Mouse (Mus musculus) kidney, adult 8-10 months (tissue): Measurements from ENCODE around the gene Apoc4.

ENCODE experiments used
- DNase-seq, 2 experiments: peaks; one replicate each; pipeline ENCODE4 v3.0.0; 2022

Apoc4 gene

DNA sequence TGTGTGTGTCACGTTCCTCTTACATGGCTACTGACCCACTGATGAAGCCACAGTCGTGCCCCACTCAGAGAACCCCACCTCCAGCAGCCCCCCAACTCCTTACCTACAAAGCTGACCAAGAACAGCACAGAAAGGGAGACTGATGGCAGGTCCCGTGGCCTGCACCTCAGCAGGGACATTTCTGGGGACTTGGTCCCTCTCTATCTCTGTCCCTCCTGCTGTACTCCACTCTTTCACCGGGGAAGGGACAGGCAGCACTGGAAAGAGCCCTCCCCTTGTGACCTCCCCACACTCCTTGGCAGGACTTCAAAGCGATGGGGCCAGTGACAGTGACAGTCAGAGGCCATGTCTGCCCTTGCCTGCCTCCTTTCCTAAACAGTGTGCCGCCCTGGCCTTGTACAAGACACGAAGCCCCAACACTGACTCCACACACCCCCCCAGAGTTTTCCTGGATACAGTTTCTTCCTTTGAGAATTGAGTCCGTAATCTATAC, at the start of gene Apoc4, which contains the start of gene Gm44805:
Apoc4 (minus strand) TSS at position 278 of the 493 bp plus-strand sequence.
Gm44805 (minus strand) TSS at position 222 of the 493 bp plus-strand sequence.
- no peak for DNase-seq

DNA sequence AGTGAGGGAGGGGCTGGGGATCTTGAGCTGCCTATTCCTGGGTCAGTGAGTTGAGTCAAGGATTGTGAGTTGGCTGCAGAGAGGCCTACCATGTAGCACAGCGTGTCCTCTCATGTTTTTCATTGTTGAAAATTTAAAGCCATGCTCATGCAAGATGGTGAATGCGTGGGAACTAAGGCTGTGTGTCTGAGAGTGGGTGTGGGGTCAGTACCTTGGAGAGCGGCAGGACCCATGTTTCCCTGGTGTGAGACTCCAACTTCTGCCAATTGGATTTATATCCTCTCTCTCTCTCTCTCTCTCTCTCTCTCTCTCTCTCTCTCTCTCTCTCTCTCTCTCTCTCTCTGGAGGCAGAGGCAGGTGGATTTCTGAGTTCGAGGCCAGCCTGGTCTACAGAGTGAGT, 45.3 kb upstream of the Apoc4 start:
- DNase-seq, result no peak

DNA sequence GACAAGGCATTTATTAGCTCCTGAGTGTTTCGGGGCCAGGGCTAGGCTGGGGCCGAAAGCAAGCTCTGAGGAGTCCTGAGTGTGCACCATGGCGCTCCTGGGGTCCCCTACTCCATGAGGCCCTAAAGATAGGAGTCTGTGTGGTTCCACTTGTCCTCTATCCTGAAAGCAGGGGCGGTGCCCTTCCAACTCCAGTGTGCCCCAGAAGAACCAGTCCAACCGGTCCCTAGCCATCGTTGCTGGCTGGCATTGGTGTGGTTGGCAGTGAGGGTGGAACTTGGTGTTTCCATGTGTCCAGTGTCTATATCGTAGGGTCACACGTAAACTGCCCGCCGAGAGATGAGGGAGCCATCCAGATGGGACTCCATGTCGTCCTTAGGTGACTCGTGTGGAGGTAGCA, 42.9 kb upstream of the Apoc4 start:
- peak; percentile 37 to 56 for DNase-seq

DNA sequence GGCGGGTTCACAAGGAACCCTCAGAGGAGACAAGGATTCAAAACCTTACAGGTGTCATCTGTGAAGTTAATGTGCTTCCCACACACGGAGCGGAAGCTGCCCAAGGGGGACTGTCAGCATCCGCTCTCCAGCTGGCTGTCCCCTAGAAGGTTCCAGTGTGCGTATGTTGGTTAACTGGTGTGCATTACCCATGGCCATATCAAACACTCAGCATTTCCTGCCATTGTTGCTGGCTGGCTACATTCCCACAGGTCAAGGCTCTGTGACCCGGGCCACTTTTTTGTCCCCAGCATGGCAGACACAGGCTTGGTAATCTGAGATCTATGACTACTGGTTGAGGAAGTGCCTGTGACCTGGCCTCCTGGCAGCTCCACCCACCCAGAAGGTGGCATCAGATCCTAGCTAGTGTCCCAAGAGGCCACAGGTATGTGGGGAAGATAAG, 41.5 kb upstream of the Apoc4 start:
- DNase-seq, result peak; percentile 58 to 72

DNA sequence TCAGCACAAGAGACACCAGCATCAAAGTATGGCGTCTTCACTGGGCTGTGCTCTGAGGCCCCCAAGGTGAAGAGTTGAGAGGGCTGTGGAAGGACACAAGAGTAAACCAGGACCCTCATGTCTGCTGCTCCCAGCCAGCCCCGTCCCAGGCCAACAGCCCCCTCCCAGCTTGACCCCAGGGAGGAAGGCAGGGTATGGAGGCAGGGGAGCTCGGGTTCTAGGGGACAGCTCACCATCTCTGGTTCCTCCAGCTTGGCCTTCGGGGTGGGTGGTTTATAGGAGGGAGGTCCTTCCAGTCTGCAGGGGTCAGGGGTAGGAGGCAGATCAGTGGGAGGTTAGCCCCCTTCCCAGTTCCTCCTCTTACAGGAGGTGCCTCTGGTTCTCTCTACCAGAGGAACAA, 37.9 kb upstream of the Apoc4 start:
- DNase-seq, result no peak

DNA sequence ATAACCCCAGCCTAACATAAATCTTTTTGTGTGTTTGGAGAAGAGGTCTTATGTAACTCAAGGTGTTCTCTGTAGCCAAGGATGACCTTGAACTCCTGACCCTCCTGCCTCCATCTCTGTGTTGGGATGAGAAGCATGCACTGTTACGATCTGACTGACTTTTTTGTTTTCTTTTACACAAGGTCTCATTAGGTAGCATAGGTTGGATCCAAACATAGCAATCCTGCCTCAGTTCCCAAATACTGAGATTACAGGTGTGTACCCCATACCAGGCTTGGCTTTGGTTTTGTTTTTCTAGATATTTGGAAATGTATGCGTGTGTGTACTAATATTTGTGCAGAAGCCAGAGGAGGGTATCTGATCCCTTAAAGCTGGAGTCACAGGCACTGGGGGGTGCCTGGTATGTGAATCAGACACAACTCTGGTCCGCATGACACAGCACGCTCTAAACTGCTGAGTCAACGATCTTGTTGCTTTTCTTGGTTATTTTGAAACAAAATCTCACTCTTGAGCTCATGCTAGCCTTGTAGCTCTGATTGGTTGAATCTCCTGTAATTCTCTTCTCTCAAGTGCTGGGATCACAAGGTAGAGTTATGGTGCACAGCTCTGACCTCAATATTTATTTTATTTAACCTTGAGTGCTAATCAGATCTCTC, 37.1 kb upstream of the Apoc4 start:
- no peak for DNase-seq

DNA sequence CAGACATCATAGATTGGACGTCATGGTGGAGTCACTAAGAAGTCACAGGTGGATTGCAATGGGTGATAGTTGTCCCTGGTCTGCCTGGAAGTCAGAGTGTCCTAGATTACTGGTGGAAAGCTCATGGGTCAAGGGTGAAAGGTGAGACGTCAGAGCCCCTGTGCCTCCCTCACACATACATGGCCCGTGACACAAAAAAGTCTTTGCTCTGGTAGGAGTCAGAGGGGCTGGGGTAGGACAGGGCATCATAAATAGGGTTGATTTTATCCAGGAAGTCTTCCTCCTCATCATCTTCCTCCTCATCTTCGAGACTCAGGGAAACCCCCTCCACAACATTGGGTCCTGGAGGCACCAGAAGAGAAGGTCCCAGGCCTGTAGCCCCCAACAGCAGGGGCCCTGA, 36.1 kb upstream of the Apoc4 start:
- no peak for DNase-seq

DNA sequence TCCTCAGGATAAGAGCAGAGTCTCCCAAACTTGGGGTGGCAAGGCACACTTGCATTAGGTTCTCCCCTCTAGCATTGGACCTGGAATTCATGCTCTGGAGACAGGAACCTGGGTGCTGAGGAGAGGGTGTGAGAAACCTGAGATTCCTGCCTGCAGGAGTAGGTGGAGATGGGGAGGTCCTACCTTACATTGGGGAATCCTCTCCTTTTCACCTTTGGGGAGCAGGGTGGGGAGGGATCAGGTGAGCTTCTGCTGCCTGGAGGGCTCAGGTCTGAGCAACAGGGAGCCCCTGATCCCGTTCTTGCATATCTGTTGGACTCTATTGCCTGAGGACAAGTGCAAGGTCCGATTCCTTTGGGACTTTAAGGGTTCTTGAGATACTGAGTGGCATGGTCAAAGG, 35.5 kb upstream of the Apoc4 start:
- no peak for DNase-seq

DNA sequence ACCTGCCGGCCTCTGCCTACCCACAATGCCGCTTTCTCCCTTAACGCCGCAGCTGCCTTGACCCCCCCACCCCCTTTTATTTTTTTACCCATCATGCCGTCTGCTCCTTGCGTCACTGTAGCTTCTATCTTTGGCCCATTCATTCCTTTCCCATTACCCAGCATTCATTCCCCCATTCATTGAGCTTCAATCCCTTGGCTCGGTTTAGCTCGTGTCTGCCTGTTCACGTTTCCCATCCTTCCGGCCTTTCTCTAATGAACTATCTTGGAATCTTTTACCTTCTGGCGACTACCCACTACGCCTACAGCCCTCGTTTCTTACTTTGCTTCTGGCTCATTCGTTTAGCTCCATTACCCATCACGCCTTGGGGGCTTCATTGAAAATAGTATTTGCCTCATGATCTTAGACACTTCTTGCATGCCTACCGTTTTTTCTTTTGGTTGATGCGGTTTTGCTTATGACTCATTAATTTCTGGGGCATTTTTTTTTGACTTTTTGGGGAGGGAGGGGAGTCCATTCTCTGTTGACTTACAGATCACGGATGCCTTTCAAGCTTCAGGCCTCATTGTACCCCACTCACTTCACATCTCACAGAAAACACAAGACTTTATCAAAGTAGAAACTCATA, 34.9 kb upstream of the Apoc4 start:
- DNase-seq, result no peak

DNA sequence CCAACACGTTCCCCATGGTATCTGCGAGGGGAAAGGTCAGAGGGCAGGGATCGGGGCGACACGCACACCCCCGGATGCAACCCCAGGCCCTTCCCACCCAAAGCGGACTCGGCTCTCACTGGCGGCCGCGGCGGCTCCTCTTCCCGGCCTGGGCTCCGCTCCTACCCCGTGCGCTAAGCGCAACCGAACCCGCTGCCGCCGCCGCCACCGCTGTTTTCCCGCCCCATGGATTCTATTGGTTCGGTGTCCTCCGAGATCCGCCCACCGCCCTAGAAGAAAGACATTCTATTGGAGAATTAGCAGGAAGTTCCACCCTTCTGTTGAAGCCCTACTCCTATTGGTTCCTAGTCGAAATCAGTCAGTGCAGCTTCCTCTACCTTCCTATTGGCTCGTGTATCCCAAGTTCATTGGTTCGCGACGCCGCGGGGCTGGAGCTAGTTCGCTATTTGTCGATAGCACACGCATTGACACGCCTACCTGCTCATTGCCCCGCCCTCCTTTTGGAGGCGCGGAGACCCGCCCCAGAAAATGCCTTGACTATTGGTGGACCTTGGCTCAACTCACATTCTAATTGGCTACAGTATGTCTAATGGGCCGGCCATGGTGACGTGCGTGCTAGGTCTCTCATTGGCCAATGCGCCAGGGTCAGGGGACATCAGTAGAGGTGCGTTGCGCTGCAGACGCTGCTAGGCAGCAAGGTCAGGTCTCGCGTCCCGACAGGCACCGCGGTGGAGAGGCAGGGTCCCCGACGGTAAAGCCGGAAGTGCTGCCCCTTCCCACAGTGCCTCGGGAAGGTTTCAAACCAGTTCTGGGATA, 34.2 kb upstream of the Apoc4 start, which contains the start of gene Tomm40:
Tomm40 (minus strand) TSS at position 200 of the 816 bp plus-strand sequence.
- peak; percentile 100 for DNase-seq

DNA sequence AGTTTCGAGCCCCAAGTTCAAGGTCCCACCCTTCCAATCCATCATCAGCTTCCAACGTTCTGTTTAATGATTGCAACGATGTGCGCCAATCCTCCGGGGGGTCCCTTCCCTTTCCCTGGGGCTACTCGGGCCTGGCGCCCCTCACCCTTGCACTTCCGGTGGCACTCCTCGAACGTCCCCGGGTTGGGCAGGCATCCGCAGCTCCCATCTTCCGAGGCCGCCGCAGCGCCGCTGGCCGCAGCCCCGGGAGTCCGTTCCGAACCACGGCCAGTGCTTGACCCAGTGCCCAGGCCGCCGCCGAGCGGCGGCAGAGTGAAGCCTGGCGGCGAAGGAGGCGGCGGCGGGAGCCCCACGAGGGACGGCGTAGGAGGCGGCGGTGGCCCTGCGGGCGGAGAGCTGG, 33.6 kb upstream of the Apoc4 start:
- peak in 1 of 2 experiments; percentile 32 for DNase-seq

DNA sequence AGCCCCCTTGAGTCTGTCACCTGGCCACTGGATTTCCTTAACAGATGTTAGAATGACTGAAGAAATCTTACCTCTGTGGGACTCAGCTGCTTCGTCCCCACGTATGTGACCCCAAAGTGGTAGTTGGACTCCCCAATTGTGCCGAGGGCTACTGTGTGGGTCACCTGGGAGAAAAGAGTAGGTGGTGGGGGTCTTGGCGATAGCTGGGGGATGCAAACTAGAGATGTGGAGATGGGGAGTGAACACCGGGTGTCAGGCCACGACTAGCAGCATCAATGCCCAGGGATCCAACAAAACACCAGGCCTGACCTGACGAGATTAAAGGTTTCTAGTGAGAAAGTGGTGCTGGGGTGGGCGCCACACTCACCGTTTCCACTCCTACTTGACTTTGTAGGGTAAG, 32.3 kb upstream of the Apoc4 start:
- no peak for DNase-seq

DNA sequence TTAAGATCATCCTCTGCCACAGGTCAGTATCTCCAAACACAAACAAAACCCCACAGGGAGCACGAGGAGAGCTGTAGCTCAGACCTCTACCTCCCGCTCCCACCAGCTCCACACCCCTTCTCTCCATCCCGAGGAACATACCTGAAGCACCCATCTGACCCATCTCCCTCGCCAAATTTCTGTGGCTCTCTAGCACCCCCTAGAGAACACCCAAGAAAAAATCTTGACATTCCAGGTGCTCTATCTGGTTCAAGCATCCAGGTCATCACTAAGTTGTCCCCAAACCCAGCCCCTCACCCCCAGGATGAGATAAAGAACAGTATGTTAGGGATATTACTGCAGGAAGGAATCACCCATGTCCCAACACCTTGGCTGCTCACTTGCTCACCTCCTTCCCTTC, 31.9 kb upstream of the Apoc4 start:
- DNase-seq, result peak in 1 of 2 experiments; percentile 21

DNA sequence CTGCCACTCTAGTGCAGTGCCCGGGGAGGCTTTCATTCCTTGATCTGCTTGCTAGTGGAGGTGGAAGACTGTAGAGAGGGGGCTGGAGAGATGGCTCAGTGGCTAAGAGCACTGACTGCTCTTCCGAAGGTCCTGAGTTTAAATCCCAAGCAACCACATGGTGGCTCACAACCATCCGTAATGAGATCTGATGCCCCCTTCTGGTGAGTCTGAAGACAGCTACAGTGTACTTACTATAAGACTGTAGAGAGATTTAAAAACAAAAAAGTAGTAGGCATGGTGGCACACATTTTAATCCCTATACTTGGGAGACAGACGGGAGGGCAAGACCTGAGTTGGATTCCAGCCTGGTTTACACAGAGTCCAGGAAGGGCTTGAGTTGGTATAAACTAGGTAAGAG, 31.1 kb upstream of the Apoc4 start:
- no peak for DNase-seq

DNA sequence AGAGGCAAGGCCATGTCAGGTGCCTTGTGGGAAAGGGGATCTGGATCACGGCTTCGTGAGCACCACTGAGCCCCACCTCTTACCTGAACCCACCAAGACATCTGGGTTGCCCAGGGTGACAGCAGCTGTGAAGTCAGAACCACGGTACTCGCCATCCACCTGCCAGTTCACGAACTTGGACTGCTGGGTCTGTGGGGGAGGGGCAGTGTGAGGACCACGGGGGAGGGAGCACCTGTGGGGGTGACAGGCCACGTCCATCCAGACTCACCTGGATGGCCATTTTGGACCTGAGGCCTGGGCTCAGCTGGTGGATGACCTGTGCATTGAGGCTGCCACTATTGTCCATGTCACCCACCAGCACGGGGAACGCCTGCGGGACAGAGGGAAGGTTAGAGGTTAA, 29.4 kb upstream of the Apoc4 start:
- no peak for DNase-seq

DNA sequence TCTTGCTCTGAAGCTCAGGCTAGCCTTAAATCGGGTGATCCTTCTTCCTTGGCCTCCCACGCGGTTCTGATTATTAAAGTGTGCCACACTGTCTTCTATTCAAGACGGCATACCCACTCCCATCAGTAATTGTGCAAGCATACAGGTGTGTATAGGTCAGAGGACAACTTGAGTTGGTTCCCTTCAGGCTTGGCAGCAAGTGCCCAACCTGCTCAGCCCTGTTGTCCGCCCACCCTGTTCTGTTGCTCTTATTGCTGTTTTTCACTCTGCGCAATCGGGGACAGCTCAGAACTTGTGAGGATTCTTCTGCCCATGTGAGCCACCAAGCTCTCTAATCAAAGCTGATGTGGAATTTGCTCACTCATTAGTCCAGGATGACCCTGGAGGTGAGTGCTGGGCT, 24.0 kb upstream of the Apoc4 start:
- no peak for DNase-seq

DNA sequence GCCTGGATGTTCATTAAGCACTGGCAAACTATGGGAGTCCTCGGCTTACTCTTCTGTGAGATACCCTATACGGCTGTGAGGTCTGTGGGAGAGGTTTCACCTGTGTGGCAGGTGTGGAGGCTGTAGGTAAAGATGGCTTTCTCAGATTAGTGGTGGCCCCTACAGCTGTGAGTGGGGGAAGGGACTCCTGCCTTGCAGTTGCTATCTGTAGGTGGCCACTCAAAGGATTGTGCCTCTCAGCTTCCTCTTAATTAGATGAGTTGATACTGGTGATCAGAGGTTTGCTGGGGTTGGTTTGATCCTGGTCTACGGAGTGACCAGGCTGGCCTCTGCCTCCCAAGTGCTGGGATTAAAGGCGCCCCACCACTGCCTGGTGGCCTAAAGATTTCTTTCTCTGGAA, 23.2 kb upstream of the Apoc4 start:
- DNase-seq, result no peak

DNA sequence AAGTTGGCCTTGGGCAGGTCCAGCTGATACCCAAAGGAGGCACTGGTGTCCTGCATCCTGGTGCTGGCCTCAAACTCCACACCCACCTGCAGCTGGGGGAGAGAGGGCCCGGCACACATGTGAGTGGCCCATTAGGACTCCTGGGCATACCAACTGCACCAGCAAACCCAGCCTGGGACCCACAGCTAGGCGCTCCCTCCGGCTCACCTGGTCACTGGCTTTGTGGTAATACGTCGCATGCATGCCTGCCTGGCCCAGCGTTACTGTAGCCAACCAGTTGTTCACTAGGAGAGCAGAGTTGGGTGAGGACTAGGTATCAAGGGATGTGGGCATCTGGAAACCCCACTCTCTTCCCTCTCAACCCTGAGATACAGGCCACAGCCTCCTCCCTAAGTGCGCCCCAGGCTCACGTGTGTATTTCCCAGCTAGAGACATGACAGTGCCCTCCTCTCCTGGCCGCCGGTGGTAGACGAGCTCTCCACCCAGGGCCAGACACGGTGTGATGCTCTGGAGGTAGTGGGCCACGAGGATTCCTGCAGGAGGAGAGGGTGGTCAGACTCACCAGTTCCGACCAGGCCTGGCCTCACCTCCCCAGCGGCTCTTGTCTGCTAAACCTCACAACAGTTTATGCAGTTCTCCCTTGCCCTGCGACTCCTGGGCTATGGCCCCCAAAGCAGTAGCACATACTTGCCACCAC, 21.7 kb upstream of the Apoc4 start:
- no peak for DNase-seq

DNA sequence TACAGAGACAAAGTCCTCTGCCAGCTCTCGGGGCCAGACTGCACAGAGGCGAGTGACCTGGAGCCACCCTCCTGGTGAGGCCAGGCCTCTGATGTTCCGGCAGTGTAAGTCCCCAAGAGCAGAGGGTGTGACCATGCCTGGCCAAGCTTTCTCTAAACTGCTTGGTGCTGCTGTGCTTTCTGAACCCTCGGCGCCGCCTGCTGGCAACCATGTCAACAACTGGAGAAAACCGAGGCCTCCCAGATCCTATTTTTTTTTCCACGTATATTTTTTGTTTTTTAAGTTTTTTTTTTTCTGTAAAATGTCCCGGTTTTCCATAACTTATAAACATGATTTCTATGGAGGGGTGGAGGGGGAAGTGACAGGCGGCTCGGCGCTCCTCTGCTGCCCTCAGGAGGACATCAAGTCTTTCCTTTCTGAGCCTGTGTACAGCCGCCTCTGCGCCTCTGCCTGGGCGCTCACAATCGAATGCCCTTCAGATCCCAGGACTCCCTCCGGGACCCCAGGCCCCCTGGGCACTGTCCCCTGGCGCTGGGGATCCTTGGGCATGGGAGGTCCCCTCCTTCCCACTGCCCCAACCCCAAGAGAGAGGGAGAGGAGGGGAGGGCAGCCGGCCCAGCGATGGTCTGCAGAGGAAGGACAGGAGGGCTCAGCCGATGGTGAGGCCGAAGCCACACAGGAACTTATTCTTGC, 19.9 kb upstream of the Apoc4 start:
- DNase-seq, result peak; percentile 81 to 82

DNA sequence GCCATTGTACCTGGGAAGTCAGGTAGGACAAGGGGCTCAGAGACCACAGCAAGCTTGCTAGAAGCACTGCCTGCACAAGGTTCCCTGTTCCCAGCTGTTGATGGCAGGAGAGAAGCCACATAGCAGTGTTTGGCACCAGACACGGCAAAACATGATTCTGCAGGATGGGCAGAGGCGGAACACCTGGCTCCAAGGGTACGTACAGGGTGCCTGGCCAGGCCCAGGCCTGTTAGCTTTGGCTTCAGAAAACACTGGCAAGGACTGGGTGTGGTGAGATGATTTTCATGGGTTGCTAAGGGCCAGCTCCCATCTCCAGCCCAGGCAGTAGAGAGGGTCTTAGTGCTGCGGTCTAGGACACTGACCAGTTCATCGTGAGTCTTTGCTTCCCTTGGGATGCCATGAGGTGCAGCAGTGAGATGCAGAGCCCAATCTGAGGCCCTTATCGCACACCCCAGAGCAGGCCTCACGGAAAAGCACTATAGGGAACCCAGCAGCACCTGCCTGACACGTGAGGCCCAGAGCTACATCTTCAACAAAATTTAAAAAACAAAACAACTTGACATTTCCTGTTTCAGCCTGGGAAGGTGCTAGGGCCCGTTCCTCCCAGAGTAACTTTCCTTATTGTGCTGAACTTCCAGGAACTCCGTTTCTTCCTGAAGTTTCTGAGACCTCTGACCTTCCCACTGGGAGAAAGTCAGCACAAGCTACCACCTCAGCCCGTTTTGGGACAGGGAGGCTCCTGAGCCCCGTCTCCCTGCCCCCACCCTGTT, 19.2 kb upstream of the Apoc4 start:
- no peak for DNase-seq

DNA sequence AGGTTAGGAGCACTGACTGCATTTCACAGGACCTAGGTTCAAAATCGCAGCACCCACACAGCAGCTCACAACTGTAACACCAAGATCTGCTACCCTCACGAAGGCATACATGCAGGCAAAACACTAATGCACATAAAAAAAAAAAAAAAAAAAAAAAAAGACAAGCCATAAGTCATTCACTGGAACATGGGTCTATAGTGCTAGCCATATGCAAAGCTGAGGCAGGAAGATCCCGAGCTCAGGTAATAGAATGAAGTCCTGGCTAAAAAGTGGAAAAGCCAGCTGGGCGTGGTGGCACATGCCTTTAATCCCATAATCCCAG, 18.5 kb upstream of the Apoc4 start:
- DNase-seq, result no peak
